Mouse (Mus musculus) kidney, postnatal 0 days (tissue): ENCODE results near the gene Tubgcp4. TPM values are rescaled to one million over a fixed set of nuclear protein-coding genes. Genes with fewer than 3 reads are reported as not detected.

Source experiments
- ATAC-seq: fragments of 200-750 bp; cut with Nextera tagmentation; replicated peaks from 2 replicates; pipeline ENCODE4 v1.8.0; 2017; ENCODE audit warnings: low read depth, moderate number of reproducible peaks, moderate TSS enrichment, moderate library complexity; ENCODE audit not compliant: low FRiP score
- DNase-seq: peaks from one replicate; pipeline ENCODE4 v3.0.0-alpha.2; 2016; ENCODE audit warnings: low spot score
- H3K27ac ChIP-seq: fragments of 300-500 bp; sonication (generic); 2 replicates; pipeline ENCODE4 v1.5.1; 2014; ENCODE audit warnings: mild to moderate bottlenecking
- H3K27me3 ChIP-seq: fragments of 300-500 bp; sonication (generic); 2 replicates; pipeline ENCODE4 v1.6.1; 2014; ENCODE audit warnings: low read length, mixed read lengths; ENCODE audit not compliant: insufficient read depth
- H3K36me3 ChIP-seq: fragments of 300-500 bp; sonication (generic); 2 replicates; pipeline ENCODE4 v1.6.1; 2014; ENCODE audit warnings: low read length, mixed read lengths; ENCODE audit not compliant: insufficient read depth
- H3K4me1 ChIP-seq: fragments of 300-500 bp; sonication (generic); replicated peaks from 2 replicates; pipeline ENCODE4 v1.6.1; 2014; ENCODE audit warnings: antibody characterized with exemption, low read length, mixed read lengths; ENCODE audit not compliant: insufficient read depth
- H3K4me2 ChIP-seq: fragments of 300-500 bp; sonication (generic); 2 replicates; pipeline ENCODE4 v1.6.1; 2014; ENCODE audit warnings: mild to moderate bottlenecking, low read length, moderate library complexity, mixed read lengths
- H3K4me3 ChIP-seq: fragments of 300-500 bp; sonication (generic); replicated peaks from 2 replicates; pipeline ENCODE4 v1.5.1; 2014; ENCODE audit warnings: low read depth, low read length
- H3K9ac ChIP-seq: fragments of 300-500 bp; sonication (generic); 2 replicates; pipeline ENCODE4 v1.6.1; 2014; ENCODE audit warnings: low read depth, low read length
- H3K9me3 ChIP-seq: fragments of 300-500 bp; sonication (generic); replicated peaks from 2 replicates; pipeline ENCODE4 v1.6.1; 2016; ENCODE audit warnings: low read length, inconsistent platforms, mixed read lengths
- CTCF ChIP-seq: IDR thresholded peaks from 2 replicates; pipeline ENCODE4 v1.5.1; 2016; ENCODE audit warnings: antibody characterized with exemption, low read depth, mild to moderate bottlenecking, moderate library complexity
- WGBS: fragments of 180-500 bp; shearing (Covaris S2); extraction: QIAGEN DNeasy Blood & Tissue Kit; methylation state at CpG from one replicate; pipeline ENCODE4 v1.1.7; 2014; 5-methylcytosine and 5-hydroxymethylcytosine counted together
- polyA plus RNA-seq: library from polyadenylated mRNA; unstranded; fragments of >200 nt; fragmentation: Nextera tagmentation; extraction: Ambion mirVana; gene quantifications from 2 replicates; pipeline ENCODE4 v1.2.1, GENCODE M21; 2015

Gene Tubgcp4
- polyA plus RNA-seq, 1 experiment from 2014 or later: 27.6 TPM

DNA sequence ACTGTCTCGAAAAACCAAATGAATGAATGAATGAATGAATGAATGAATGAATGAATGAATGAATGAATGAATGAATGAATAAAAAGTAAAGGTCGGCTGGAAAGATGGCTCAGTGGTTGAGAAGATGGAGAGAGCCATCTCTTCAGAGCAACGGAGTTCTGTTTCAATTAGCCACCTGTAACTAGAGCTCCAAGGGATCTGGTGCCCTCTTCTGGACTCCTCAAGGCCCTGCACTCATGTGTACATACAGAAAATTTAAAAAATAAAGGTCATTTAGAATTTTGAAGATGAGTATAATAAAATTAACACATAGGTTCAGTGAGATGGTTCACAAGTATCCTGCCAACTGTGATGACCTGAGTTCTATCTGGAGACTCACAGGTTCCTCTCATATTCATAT is 17.4 kb upstream of the Tubgcp4 start:
- DNase-seq (no peak), ATAC-seq (no peak)
- WGBS: 93% methylated on average over 3 of the region's 3 CpGs
- H3K9ac ChIP-seq: no peak overlapping the region
- no peaks in the 10 kb centered on the region for H3K27me3 ChIP-seq
- H3K27ac ChIP-seq: no peak overlapping the region
- peaks cover 26% of the 10 kb centered on the region; the same call in 1 of the 2 replicates for H3K36me3 ChIP-seq
- H3K4me2 ChIP-seq: no peak overlapping the region
- H3K4me3 ChIP-seq: no peak overlapping the region
- H3K9me3 ChIP-seq: no peaks in the 10 kb centered on the region
- TF ChIP-seq CTCF: peak; percentile 51
- no peaks in the 10 kb centered on the region for H3K4me1 ChIP-seq

DNA sequence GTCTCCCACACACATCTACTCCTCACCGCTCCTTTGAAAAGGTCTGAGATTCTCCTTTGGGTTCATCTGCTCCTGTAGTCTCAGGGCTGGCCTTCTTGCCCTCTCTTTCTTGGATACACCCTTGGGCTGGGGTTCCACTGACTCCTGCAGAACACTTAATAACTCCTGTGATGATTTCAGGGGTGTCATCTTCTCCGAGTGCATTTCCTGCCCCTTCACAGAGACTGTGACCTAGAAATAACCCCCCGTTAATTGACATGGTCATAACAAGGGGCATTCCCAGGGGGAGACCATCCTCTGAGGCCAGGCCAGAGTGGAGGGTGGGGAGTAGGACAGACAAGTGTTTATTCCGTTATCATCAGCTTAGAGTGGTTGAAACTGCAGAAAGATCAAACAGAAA is 1.3 kb upstream of the Tubgcp4 start:
- H3K9ac ChIP-seq: peak overlapping the region; percentile 69; the same call in 1 of the 2 replicates
- H3K4me1 ChIP-seq: no peaks in the 10 kb centered on the region; the same call in 1 of the 2 replicates
- peak overlapping the region; percentile 69; the same call in 1 of the 2 replicates for H3K4me3 ChIP-seq
- no peaks in the 10 kb centered on the region for H3K9me3 ChIP-seq
- TF ChIP-seq CTCF: no peak
- ATAC-seq: no peak
- peak overlapping the region; percentile 60 for H3K4me2 ChIP-seq
- DNase-seq: no peak
- no peaks in the 10 kb centered on the region for H3K27me3 ChIP-seq
- peaks cover 7% of the 10 kb centered on the region; the same call in 1 of the 2 replicates for H3K36me3 ChIP-seq
- 30% methylated on average over 4 of the region's 4 CpGs for WGBS
- H3K27ac ChIP-seq: no peak overlapping the region

DNA sequence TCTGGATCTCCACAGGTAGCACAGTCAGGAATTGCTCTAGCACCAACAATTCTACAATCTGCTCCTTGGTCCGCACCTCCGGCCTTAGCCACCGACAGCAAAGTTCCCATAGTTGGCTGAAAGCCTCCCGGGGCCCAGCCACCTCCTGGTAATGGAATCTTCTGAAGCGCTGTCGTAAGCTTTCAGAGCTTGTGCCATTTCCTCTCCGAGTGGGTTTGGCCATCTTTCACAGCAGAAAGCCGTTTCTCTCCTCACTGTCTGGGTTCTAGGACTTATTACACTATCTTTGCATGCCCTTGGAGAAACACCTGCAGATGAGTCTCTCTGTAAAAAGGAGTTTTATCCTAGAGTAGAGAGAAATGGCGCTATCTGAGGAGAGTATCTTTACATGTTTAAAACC is 552 bp upstream of the Tubgcp4 start:
- peak overlapping the region; percentile 69; the same call in 1 of the 2 replicates for H3K9ac ChIP-seq
- H3K4me2 ChIP-seq: peak overlapping the region; percentile 60
- DNase-seq (peak; percentile 54), ATAC-seq (no peak)
- H3K4me1 ChIP-seq: no peaks in the 10 kb centered on the region; the same call in 1 of the 2 replicates
- peak overlapping the region; percentile 87 for H3K27ac ChIP-seq
- peaks cover 12% of the 10 kb centered on the region for H3K36me3 ChIP-seq
- H3K4me3 ChIP-seq: peak overlapping the region; percentile 69
- H3K27me3 ChIP-seq: no peaks in the 10 kb centered on the region
- TF ChIP-seq CTCF: no peak
- H3K9me3 ChIP-seq: no peaks in the 10 kb centered on the region
- 2% methylated on average over 9 of the region's 9 CpGs for WGBS

DNA sequence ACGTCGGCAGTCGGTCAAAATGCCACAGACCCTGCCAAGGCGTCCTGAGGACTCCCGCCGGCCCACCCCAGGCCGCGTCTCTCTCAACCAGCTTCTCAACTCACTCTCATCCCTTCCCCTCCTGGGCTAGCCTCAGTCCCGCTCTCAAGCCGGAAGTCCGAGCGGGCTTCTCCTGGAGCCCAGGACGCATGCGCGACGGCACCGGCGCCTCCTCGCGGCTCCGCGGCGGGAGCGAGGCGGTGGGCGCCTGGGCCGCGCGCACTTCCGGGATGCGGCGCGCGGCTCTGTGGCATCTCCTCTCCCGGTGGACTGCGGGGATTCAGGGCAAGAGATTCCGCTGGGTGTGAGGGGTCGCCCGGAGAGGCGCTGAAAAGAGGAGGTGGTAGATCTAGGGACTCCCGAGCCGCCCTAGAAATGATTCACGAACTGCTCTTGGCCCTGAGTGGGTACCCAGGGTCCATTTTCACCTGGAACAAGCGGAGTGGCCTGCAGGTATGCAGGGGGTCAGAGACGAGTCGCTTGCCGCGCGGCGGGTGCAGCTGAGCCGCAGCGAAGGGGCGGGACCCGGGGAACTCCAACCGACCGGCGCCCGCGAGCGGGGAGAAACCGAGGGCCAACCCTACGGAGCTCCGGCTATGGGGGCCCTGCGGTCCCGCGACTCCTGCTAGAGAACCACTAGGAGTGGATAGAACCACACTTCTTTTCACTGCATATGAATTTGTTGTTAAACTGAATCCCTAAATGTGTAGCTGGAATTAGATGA is 707 bp downstream of the Tubgcp4 start, which contains the start of gene Zscan29:
Gene Zscan29 (minus strand): TSS at position 146 of the 763 bp plus-strand sequence.
- DNase-seq (peak; percentile 95), ATAC-seq (peak; percentile 93)
- no peak; the same call in 1 of the 2 replicates for TF ChIP-seq CTCF
- under 1% methylated on average over 63 of the region's 66 CpGs for WGBS
- Histone ChIP-seq H3K4me1 (no peaks in the 10 kb centered on the region; the same call in 1 of the 2 replicates), H3K9ac (peak within 1 kb of the TSS; percentile 69), H3K27me3 (no peaks in the 10 kb centered on the region), H3K4me3 (peak within 1 kb of the TSS; percentile 69), H3K27ac (peak within 1 kb of the TSS; percentile 87), H3K36me3 (peaks cover 13% of the 10 kb centered on the region), H3K9me3 (no peaks in the 10 kb centered on the region), H3K4me2 (peak within 1 kb of the TSS; percentile 60)

DNA sequence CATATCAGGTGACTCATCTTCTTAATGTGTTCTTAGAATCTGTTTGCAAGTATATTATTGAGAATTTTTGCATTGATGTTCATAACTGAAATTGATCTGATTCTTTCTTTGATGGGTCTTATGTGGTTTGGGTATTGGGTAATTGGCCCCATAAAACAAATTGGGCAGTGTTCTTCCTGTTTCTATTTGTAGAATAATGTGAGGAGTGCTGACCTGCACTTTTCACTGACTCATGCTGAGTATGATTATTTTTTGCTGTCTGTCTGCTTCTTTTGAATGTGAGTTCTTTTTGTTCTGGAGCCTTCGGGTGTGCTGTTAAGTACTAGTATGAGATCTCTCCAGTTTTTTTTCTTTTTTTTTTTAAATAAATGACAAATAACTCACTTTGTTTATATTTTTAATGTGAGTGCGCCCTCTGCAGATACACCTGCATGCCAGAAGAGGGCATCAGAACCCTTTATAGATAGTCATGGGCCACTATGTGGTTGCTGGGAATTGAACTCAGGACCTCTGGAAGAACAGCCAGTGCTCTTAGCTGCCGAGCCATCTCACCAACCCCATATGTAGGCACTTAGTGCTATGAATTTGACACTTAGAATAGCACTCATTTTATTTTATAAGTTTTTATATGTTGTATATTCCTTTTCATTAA is 8.5 kb downstream of the Tubgcp4 start:
- H3K4me1 ChIP-seq: no peaks in the 10 kb centered on the region
- TF ChIP-seq CTCF: peak; percentile 28; the same call in 1 of the 2 replicates
- WGBS: 95% methylated on average over 3 of the region's 3 CpGs
- no peak for ATAC-seq
- DNase-seq: no peak
- H3K4me3 ChIP-seq: no peak overlapping the region
- no peaks in the 10 kb centered on the region for H3K27me3 ChIP-seq
- H3K36me3 ChIP-seq: peaks cover 41% of the 10 kb centered on the region
- no peak overlapping the region for H3K4me2 ChIP-seq
- H3K9ac ChIP-seq: no peak overlapping the region
- no peak overlapping the region for H3K27ac ChIP-seq
- H3K9me3 ChIP-seq: no peaks in the 10 kb centered on the region

DNA sequence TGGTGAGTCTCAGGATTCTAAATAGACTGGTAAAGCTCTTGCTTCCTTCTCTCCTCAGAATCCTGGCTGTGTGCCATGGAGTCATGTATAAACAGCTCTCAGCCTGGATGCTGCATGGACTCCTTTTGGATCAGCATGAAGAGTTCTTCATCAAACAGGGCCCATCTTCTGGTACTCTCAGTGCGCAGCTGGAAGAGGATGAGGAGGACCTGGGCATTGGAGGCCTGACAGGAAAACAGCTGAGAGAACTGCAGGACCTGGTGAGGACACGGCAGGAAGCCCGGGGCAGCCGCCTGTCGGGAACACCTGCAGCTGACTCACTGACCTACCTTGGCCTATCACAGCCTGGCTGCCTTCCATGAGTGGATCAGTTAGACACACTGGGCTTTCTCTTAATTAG is 13.0 kb downstream of the Tubgcp4 start:
- Histone ChIP-seq H3K4me2 (no peak overlapping the region), H3K4me3 (no peak overlapping the region), H3K9me3 (no peaks in the 10 kb centered on the region), H3K27ac (no peak overlapping the region), H3K36me3 (peaks cover 51% of the 10 kb centered on the region), H3K27me3 (no peaks in the 10 kb centered on the region), H3K4me1 (no peaks in the 10 kb centered on the region), H3K9ac (no peak overlapping the region)
- DNase-seq: no peak
- no peak for TF ChIP-seq CTCF
- 87% methylated on average over 5 of the region's 5 CpGs for WGBS
- no peak for ATAC-seq
